Mouse (Mus musculus): ENCODE data around the gene Atad3a. TPM values are rescaled to one million over a fixed set of nuclear protein-coding genes. Genes with fewer than 3 reads are reported as not detected.
A peak's percentile ranks its signal among the peaks of the same experiment; 100 is the strongest.
"Not testable (repeated sequence)": the region's sequence is repeated elsewhere in the genome, so short reads cannot be mapped to it uniquely, and the experiment has no call there.

Gene Atad3a
- polyA plus RNA-seq, 1 experiment from 2014 or later, result 47.9 TPM

- WGBS (ENCODE audit: insufficient replicate concordance), result 75% methylated on average over 12 of the region's 12 CpGs
- Histone ChIP-seq H3K36me3 (replicated peaks) (peaks cover 59% of the 10 kb centered on the region), H3K27ac (replicated peaks) (no peak overlapping the region), H3K9me3 (replicated peaks) (no peaks in the 10 kb centered on the region), H3K27me3 (no peaks in the 10 kb centered on the region), H3K9ac (no peak overlapping the region), H3K4me2 (no peak overlapping the region), H3K4me1 (replicated peaks) (peaks cover 36% of the 10 kb centered on the region), H3K4me3 (replicated peaks) (no peak overlapping the region)
- no peak for ATAC-seq (ENCODE audit: insufficient read depth)
These were observed 3.9 kb downstream of the Atad3a start for GRCm38 (mm10) chr4:155757011-155757410.

GRCm38 (mm10) chr4:155746575-155747490 lies 14.1 kb downstream of the Atad3a start:
- no peak overlapping the region for H3K4me2 ChIP-seq
- 80% methylated on average over 17 of the region's 17 CpGs for WGBS (ENCODE audit: insufficient replicate concordance)
- no peaks in the 10 kb centered on the region for H3K4me1 ChIP-seq (replicated peaks)
- ATAC-seq (ENCODE audit: insufficient read depth), result peak; percentile 22; the same call in 1 of the 2 replicates
- H3K27ac ChIP-seq (replicated peaks), result no peak overlapping the region
- no peaks in the 10 kb centered on the region for H3K9me3 ChIP-seq (replicated peaks)
- peaks cover 97% of the 10 kb centered on the region for H3K36me3 ChIP-seq (replicated peaks)
- no peak overlapping the region for H3K9ac ChIP-seq
- H3K4me3 ChIP-seq (replicated peaks), result no peak overlapping the region
- no peaks in the 10 kb centered on the region for H3K27me3 ChIP-seq

GRCm38 (mm10) chr4:155746036-155746548 lies 14.8 kb downstream of the Atad3a start:
- H3K4me2 ChIP-seq, result no peak overlapping the region
- 69% methylated on average over 8 of the region's 8 CpGs for WGBS (ENCODE audit: insufficient replicate concordance)
- no peak overlapping the region for H3K27ac ChIP-seq (replicated peaks)
- no peaks in the 10 kb centered on the region for H3K4me1 ChIP-seq (replicated peaks)
- H3K36me3 ChIP-seq (replicated peaks), result peaks cover 97% of the 10 kb centered on the region
- H3K9me3 ChIP-seq (replicated peaks), result no peaks in the 10 kb centered on the region
- no peak overlapping the region for H3K9ac ChIP-seq
- no peaks in the 10 kb centered on the region for H3K27me3 ChIP-seq
- H3K4me3 ChIP-seq (replicated peaks), result no peak overlapping the region
- ATAC-seq (ENCODE audit: insufficient read depth), result no peak

GRCm38 (mm10) chr4:155745136-155745535 lies 15.8 kb downstream of the Atad3a start:
- 79% methylated on average over 5 of the region's 5 CpGs for WGBS (ENCODE audit: insufficient replicate concordance)
- H3K36me3 ChIP-seq (replicated peaks), result peaks cover 97% of the 10 kb centered on the region
- no peak for ATAC-seq (ENCODE audit: insufficient read depth)

GRCm38 (mm10) chr4:155744474-155744873 lies 16.4 kb downstream of the Atad3a start:
- H3K4me2 ChIP-seq, result no peak overlapping the region
- H3K27ac ChIP-seq (replicated peaks), result no peak overlapping the region
- H3K4me3 ChIP-seq (replicated peaks), result no peak overlapping the region
- no peak overlapping the region for H3K9ac ChIP-seq
- 78% methylated on average over 8 of the region's 8 CpGs for WGBS (ENCODE audit: insufficient replicate concordance)
- peaks cover 95% of the 10 kb centered on the region for H3K36me3 ChIP-seq (replicated peaks)
- no peaks in the 10 kb centered on the region for H3K4me1 ChIP-seq (replicated peaks)
- ATAC-seq (ENCODE audit: insufficient read depth), result no peak
- H3K27me3 ChIP-seq, result no peaks in the 10 kb centered on the region
- H3K9me3 ChIP-seq (replicated peaks), result no peaks in the 10 kb centered on the region

More at GRCm38 (mm10) chr4:155745136-155745535, 15.8 kb downstream of the Atad3a start:
- H3K4me3 ChIP-seq (replicated peaks), result no peak overlapping the region
- H3K27ac ChIP-seq (replicated peaks), result no peak overlapping the region
- H3K27me3 ChIP-seq, result no peaks in the 10 kb centered on the region
- H3K9me3 ChIP-seq (replicated peaks), result no peaks in the 10 kb centered on the region
- no peaks in the 10 kb centered on the region for H3K4me1 ChIP-seq (replicated peaks)
- no peak overlapping the region for H3K9ac ChIP-seq
- H3K4me2 ChIP-seq, result no peak overlapping the region

- H3K9ac ChIP-seq, result no peak overlapping the region
- H3K36me3 ChIP-seq (replicated peaks), result peaks cover 77% of the 10 kb centered on the region
- H3K27ac ChIP-seq (replicated peaks), result no peak overlapping the region
These were observed 18.2 kb downstream of the Atad3a start for GRCm38 (mm10) chr4:155742684-155743083.

GRCm38 (mm10) chr4:155740681-155741080 lies 20.2 kb downstream of the Atad3a start:
- H3K27ac ChIP-seq (replicated peaks); H3K27me3 ChIP-seq; H3K9me3 ChIP-seq (replicated peaks); H3K4me3 ChIP-seq (replicated peaks); H3K4me1 ChIP-seq (replicated peaks); ATAC-seq (ENCODE audit: insufficient read depth); H3K4me2 ChIP-seq; H3K9ac ChIP-seq: not testable (repeated sequence)
- peaks cover 58% of the 10 kb centered on the region for H3K36me3 ChIP-seq (replicated peaks)
- 81% methylated on average over 10 of the region's 10 CpGs for WGBS (ENCODE audit: insufficient replicate concordance)

More at GRCm38 (mm10) chr4:155742684-155743083, 18.2 kb downstream of the Atad3a start:
- Histone ChIP-seq H3K4me3 (replicated peaks) (no peak overlapping the region), H3K4me2 (no peak overlapping the region), H3K27me3 (no peaks in the 10 kb centered on the region), H3K4me1 (replicated peaks) (no peaks in the 10 kb centered on the region), H3K9me3 (replicated peaks) (no peaks in the 10 kb centered on the region)
- WGBS (ENCODE audit: insufficient replicate concordance), result 77% methylated on average over 5 of the region's 5 CpGs
- no peak for ATAC-seq (ENCODE audit: insufficient read depth)

- Histone ChIP-seq H3K9me3 (replicated peaks) (no peaks in the 10 kb centered on the region), H3K9ac (no peak overlapping the region), H3K27me3 (0 out of 2 replicates have a peak, but pooled peaks cover 6% of the 10 kb centered on the region), H3K27ac (replicated peaks) (no peak overlapping the region), H3K36me3 (replicated peaks) (peaks cover 51% of the 10 kb centered on the region), H3K4me2 (no peak overlapping the region), H3K4me3 (replicated peaks) (no peak overlapping the region), H3K4me1 (replicated peaks) (peaks cover 11% of the 10 kb centered on the region)
- 76% methylated on average over 37 of the region's 37 CpGs for WGBS (ENCODE audit: insufficient replicate concordance)
- no peak for ATAC-seq (ENCODE audit: insufficient read depth)
These were observed 20.9 kb downstream of the Atad3a start for GRCm38 (mm10) chr4:155739741-155740636.

GRCm38 (mm10) chr4:155739152-155739551 lies 21.7 kb downstream of the Atad3a start:
- Histone ChIP-seq H3K4me2 (no peak overlapping the region), H3K9ac (no peak overlapping the region), H3K27ac (replicated peaks) (no peak overlapping the region), H3K36me3 (replicated peaks) (peaks cover 42% of the 10 kb centered on the region), H3K27me3 (0 out of 2 replicates have a peak, but pooled peaks cover 6% of the 10 kb centered on the region), H3K4me1 (replicated peaks) (peaks cover 19% of the 10 kb centered on the region), H3K9me3 (replicated peaks) (no peaks in the 10 kb centered on the region), H3K4me3 (replicated peaks) (no peak overlapping the region)
- WGBS (ENCODE audit: insufficient replicate concordance), result 70% methylated on average over 6 of the region's 6 CpGs
- no peak for ATAC-seq (ENCODE audit: insufficient read depth)

- WGBS (ENCODE audit: insufficient replicate concordance), result 53% methylated on average over 8 of the region's 8 CpGs
- Histone ChIP-seq H3K4me3 (replicated peaks) (no peak overlapping the region), H3K27ac (replicated peaks) (no peak overlapping the region), H3K27me3 (0 out of 2 replicates have a peak, but pooled peaks cover 6% of the 10 kb centered on the region), H3K9ac (no peak overlapping the region), H3K4me2 (no peak overlapping the region), H3K4me1 (replicated peaks) (peaks cover 25% of the 10 kb centered on the region), H3K36me3 (replicated peaks) (peaks cover 33% of the 10 kb centered on the region), H3K9me3 (replicated peaks) (no peaks in the 10 kb centered on the region)
- ATAC-seq (ENCODE audit: insufficient read depth), result no peak
These were observed 22.6 kb downstream of the Atad3a start for GRCm38 (mm10) chr4:155738262-155738661.
